Mouse (Mus musculus): ENCODE data around the gene Smarce1. TPM values are rescaled to one million over a fixed set of nuclear protein-coding genes. Genes with fewer than 3 reads are reported as not detected.

Gene Smarce1
- total RNA-seq, 2 experiments from 2014 or later = 42.0 to 46.3 TPM

GRCm38 (mm10) chr11:99169438-99169837 is 61.4 kb downstream of the Smarce1 start:
- no peak for DNase-seq

DNA sequence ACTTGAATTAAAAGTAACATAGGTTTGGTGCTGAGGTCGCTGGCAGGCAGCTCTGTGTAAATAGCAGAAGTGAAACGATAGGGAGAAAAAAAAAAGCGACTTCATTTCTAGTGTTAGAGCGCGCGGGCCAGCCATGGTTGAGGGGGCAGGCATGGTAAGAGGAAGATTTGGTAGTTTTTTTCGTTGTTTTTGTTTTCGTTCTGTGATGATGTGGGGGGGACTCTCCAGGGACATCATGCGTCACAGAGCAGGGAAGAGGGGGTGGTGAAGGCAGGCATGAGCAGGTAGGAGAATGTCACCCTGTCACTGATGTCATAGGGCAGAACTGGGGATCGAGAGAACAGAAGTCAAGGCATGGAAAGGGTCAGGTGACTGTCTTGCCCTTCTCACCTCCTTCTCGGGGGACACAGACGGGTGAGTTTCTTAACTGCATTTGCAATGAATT is 62.8 kb downstream of the Smarce1 start:
- DNase-seq = peak in 1 of 2 experiments; percentile 40

GRCm38 (mm10) chr11:99167576-99167975 is 63.2 kb downstream of the Smarce1 start:
- no peak for DNase-seq

- DNase-seq = no peak
These were observed 64.6 kb downstream of the Smarce1 start for GRCm38 (mm10) chr11:99166241-99166640.

- DNase-seq = no peak
These were observed 65.6 kb downstream of the Smarce1 start for GRCm38 (mm10) chr11:99165031-99165752.

- peak in 1 of 2 experiments; percentile 53 for DNase-seq
These were observed 67.7 kb downstream of the Smarce1 start for GRCm38 (mm10) chr11:99162972-99163686.

- DNase-seq = no peak
These were observed 69.2 kb downstream of the Smarce1 start for GRCm38 (mm10) chr11:99161648-99162047.

- no peak for DNase-seq
These were observed 70.6 kb downstream of the Smarce1 start for GRCm38 (mm10) chr11:99160228-99160627.

Other genes with a start within 250 kb of the Smarce1 start
- gene Gjd3, start 248.0 kb downstream of the Smarce1 start, total RNA-seq (2021) = under 1 TPM; 0.36 to 0.45 TPM
- 1 to 10 TPM; 1.5 to 1.8 TPM for gene Top2a, start 206.8 kb downstream of the Smarce1 start, total RNA-seq (2021)
- gene Igfbp4, start 189.8 kb downstream of the Smarce1 start, total RNA-seq (2021) = 10 to 100 TPM; 82.2 to 94.0 TPM
- gene Tns4, start 141.7 kb downstream of the Smarce1 start, total RNA-seq (2021) = under 1 TPM; 0.07 to 0.18 TPM
- 1 to 10 TPM in 1 of 2 experiments, under 1 TPM in 1; 0.30 to 2.8 TPM for gene Ccr7, start 75.9 kb downstream of the Smarce1 start, total RNA-seq (2021)
- gene Krt222, start 13.1 kb upstream of the Smarce1 start, total RNA-seq (2021) = 10 to 100 TPM; 27.8 to 33.0 TPM
- not detected for gene Krt24, start 54.2 kb upstream of the Smarce1 start, total RNA-seq (2021)
- gene Krt25, start 91.9 kb upstream of the Smarce1 start, total RNA-seq (2021) = not detected
- not detected for gene Krt26, start 106.9 kb upstream of the Smarce1 start, total RNA-seq (2021)
- gene Krt27, start 120.1 kb upstream of the Smarce1 start, total RNA-seq (2021) = not detected
- gene Krt28, start 143.9 kb upstream of the Smarce1 start, total RNA-seq (2021) = not detected
- 1 to 10 TPM; 4.1 to 5.1 TPM for gene Krt10, start 158.3 kb upstream of the Smarce1 start, total RNA-seq (2021)
- not detected for gene Krt12, start 191.2 kb upstream of the Smarce1 start, total RNA-seq (2021)
- not detected for gene Krt20, start 207.1 kb upstream of the Smarce1 start, total RNA-seq (2021)